Mouse (Mus musculus) urinary bladder, adult 2 months (tissue): ENCODE results near the gene Tsc1. TPM values are rescaled to one million over a fixed set of nuclear protein-coding genes. Genes with fewer than 3 reads are reported as not detected.

Experiments used
- DNase-seq: peaks from one replicate; pipeline ENCODE4 v3.0.0; 2022; ENCODE audit warnings: low spot score
- polyA plus RNA-seq: library from polyadenylated mRNA; depleted of rRNA; stranded (reverse); fragments of >200 nt; gene quantifications from 2 replicates; pipeline ENCODE4 v1.2.3, GENCODE M21; 2012

Gene Tsc1
- polyA plus RNA-seq, 1 experiment = 11.3 TPM

GRCm38 (mm10) chr2:28613599-28613998 lies 27.4 kb upstream of the Tsc1 start:
- DNase-seq = no peak

- DNase-seq = no peak
These were observed 24.7 kb upstream of the Tsc1 start for GRCm38 (mm10) chr2:28616358-28616757.

GRCm38 (mm10) chr2:28616874-28617273 lies 24.2 kb upstream of the Tsc1 start:
- DNase-seq = no peak

- no peak for DNase-seq
These were observed 23.2 kb upstream of the Tsc1 start for GRCm38 (mm10) chr2:28617498-28618486.

GRCm38 (mm10) chr2:28618777-28619336 lies 22.2 kb upstream of the Tsc1 start:
- DNase-seq = no peak

GRCm38 (mm10) chr2:28619369-28619768 lies 21.7 kb upstream of the Tsc1 start:
- DNase-seq = no peak

GRCm38 (mm10) chr2:28620522-28620921 lies 20.5 kb upstream of the Tsc1 start:
- no peak for DNase-seq

GRCm38 (mm10) chr2:28621111-28621510 lies 19.9 kb upstream of the Tsc1 start:
- no peak for DNase-seq

GRCm38 (mm10) chr2:28621664-28622171 lies 19.3 kb upstream of the Tsc1 start, which contains the start of gene Gfi1b:
Gene Gfi1b (minus strand): TSS chr2:28621982.
- DNase-seq = no peak

GRCm38 (mm10) chr2:28622521-28623124 lies 18.4 kb upstream of the Tsc1 start:
- no peak for DNase-seq

- no peak for DNase-seq
These were observed 16.2 kb upstream of the Tsc1 start for GRCm38 (mm10) chr2:28624870-28625269.

- DNase-seq = no peak
These were observed 15.0 kb upstream of the Tsc1 start for GRCm38 (mm10) chr2:28626038-28626437.

- no peak for DNase-seq
These were observed 13.0 kb upstream of the Tsc1 start for GRCm38 (mm10) chr2:28628053-28628452.

- DNase-seq = no peak
These were observed 11.1 kb upstream of the Tsc1 start for GRCm38 (mm10) chr2:28629911-28630381.

GRCm38 (mm10) chr2:28632626-28633025 lies 8.4 kb upstream of the Tsc1 start:
- DNase-seq = no peak

- DNase-seq = no peak
These were observed 7.9 kb upstream of the Tsc1 start for GRCm38 (mm10) chr2:28633136-28633535.

- no peak for DNase-seq
These were observed 5.8 kb upstream of the Tsc1 start for GRCm38 (mm10) chr2:28635199-28635598.

GRCm38 (mm10) chr2:28637106-28637845 lies 3.8 kb upstream of the Tsc1 start:
- DNase-seq = no peak

GRCm38 (mm10) chr2:28638352-28638751 lies 2.7 kb upstream of the Tsc1 start:
- DNase-seq = no peak

GRCm38 (mm10) chr2:28638886-28639285 lies 2.1 kb upstream of the Tsc1 start:
- DNase-seq = no peak

GRCm38 (mm10) chr2:28639794-28640193 lies 1.2 kb upstream of the Tsc1 start:
- no peak for DNase-seq
